Mouse (Mus musculus) liver, embryonic 14.5 days (tissue): ENCODE measurements at regions not wholly inside any gene's neighbourhood (a gene's known extent, or its start where the extent isn't known, plus 50 kb on each side); places are given as distances from the start of the nearest gene placed in this dataset.

ENCODE experiments used
- ATAC-seq: fragments of 200-750 bp; cut with Nextera tagmentation; 2 replicates; pipeline ENCODE4 v1.8.0; 2017; ENCODE audit warnings: moderate number of reproducible peaks, mild to moderate bottlenecking, moderate library complexity; ENCODE audit not compliant: insufficient read depth
- DNase-seq, 3 experiments: peaks; one replicate each; pipeline ENCODE4 v3.0.0-alpha.2; 2012 to 2013; ENCODE audit warnings: low read depth in 3 of 3, low spot score in 3 of 3
- H3K27ac ChIP-seq: fragments of 300-500 bp; sonication (generic); 2 replicates; pipeline ENCODE4 v1.5.1; 2014; ENCODE audit warnings: moderate library complexity, mild to moderate bottlenecking, control low read depth, inconsistent platforms
- H3K27me3 ChIP-seq: fragments of 300-500 bp; sonication (generic); 2 replicates; pipeline ENCODE4 v1.6.1; 2014; ENCODE audit warnings: mild to moderate bottlenecking, low read length, moderate library complexity; ENCODE audit not compliant: control insufficient read depth, insufficient read depth
- H3K36me3 ChIP-seq: fragments of 300-500 bp; sonication (generic); replicated peaks from 2 replicates; pipeline ENCODE4 v1.6.1; 2014; ENCODE audit warnings: low read depth; ENCODE audit not compliant: control insufficient read depth, insufficient read depth
- H3K4me1 ChIP-seq, 2 experiments: fragments of 200-500 bp in 1 of 2; fragments of 300-500 bp in 1 of 2; sonication (generic) in 1 of 2; replicated peaks; 2 replicates each; pipeline ENCODE4 v1.6.1; 2012 to 2014; ENCODE audit warnings: antibody characterized with exemption in 1 of 2, inconsistent platforms in 1 of 2, low read length in 1 of 2; ENCODE audit not compliant: control insufficient read depth in 2 of 2, insufficient read depth in 2 of 2
- H3K4me2 ChIP-seq: fragments of 300-500 bp; sonication (generic); 2 replicates; pipeline ENCODE4 v1.6.1; 2014; ENCODE audit warnings: low read depth, mild to moderate bottlenecking, control low read depth, moderate library complexity
- H3K4me3 ChIP-seq, 2 experiments: fragments of 200-500 bp in 1 of 2; fragments of 300-500 bp in 1 of 2; sonication (generic) in 1 of 2; 2 replicates each; pipeline ENCODE4 v1.5.1; 2012 to 2014; ENCODE audit warnings: low read depth in 2 of 2, low read length in 2 of 2, mild to moderate bottlenecking in 2 of 2, control low read depth in 1 of 2, inconsistent platforms in 1 of 2, moderate library complexity in 1 of 2; ENCODE audit not compliant: insufficient read depth in 1 of 2
- H3K9ac ChIP-seq: fragments of 300-500 bp; sonication (generic); replicated peaks from 2 replicates; pipeline ENCODE4 v1.6.1; 2014; ENCODE audit warnings: mild to moderate bottlenecking, control low read depth, moderate library complexity
- H3K9me3 ChIP-seq: fragments of 300-500 bp; sonication (generic); 2 replicates; pipeline ENCODE4 v1.6.1; 2016; ENCODE audit warnings: low read length, mixed read lengths; ENCODE audit not compliant: control insufficient read depth
- CTCF ChIP-seq: IDR thresholded peaks from 2 replicates; pipeline ENCODE4 v1.5.1; 2016; ENCODE audit warnings: antibody characterized with exemption, low read depth, control low read depth
- EP300 ChIP-seq: IDR thresholded peaks from 2 replicates; pipeline ENCODE4 v1.6.1; 2016; ENCODE audit warnings: antibody characterized with exemption, low read depth
- WGBS: fragments of 180-500 bp; shearing (Covaris S2); extraction: QIAGEN DNeasy Blood & Tissue Kit; methylation state at CpG from one replicate; pipeline ENCODE4 v1.1.7; 2014; ENCODE audit not compliant: insufficient replicate concordance; 5-methylcytosine and 5-hydroxymethylcytosine counted together

- H3K27ac ChIP-seq, result no peak overlapping the region
- no peaks in the 10 kb centered on the region for H3K4me1 ChIP-seq
- H3K9me3 ChIP-seq, result no peaks in the 10 kb centered on the region
- no peak overlapping the region for H3K4me2 ChIP-seq
- no peak overlapping the region for H3K9ac ChIP-seq
- 40% methylated on average over 8 of the region's 8 CpGs for WGBS
- DNase-seq, result peak; percentile 1 to 9 (median 2)
- ATAC-seq, result no peak
- H3K27me3 ChIP-seq, result no peaks in the 10 kb centered on the region
- H3K36me3 ChIP-seq, result no peaks in the 10 kb centered on the region
- TF ChIP-seq EP300 (no peak), CTCF (peak; percentile 53)
- no peak overlapping the region for H3K4me3 ChIP-seq
These were observed 203.8 kb upstream of the Chl1 start for GRCm38 (mm10) chr6:103306420-103307249.

DNA sequence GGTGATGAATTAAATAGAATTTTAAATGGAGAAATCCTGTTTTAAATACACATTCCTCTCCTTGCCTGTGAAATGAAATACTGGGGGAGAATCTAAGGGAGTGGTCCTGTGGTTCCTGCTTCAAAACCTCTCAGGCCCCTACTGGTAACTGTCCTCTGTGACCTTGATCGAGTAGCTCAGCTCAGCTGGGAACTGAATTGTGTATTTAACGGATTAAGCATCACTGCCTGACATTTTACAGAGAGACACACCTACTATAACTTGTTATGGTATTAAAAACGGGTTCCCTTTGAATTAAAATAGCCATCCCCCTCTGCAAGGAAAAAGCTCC lies 203.2 kb upstream of the Chl1 start:
- H3K36me3 ChIP-seq, result no peaks in the 10 kb centered on the region
- no peak for TF ChIP-seq CTCF
- TF ChIP-seq EP300, result no peak
- no peak overlapping the region for H3K4me2 ChIP-seq
- no peaks in the 10 kb centered on the region for H3K4me1 ChIP-seq
- ATAC-seq, result no peak
- H3K4me3 ChIP-seq, result no peak overlapping the region
- H3K9ac ChIP-seq, result no peak overlapping the region
- H3K9me3 ChIP-seq, result no peaks in the 10 kb centered on the region
- DNase-seq, result no peak
- H3K27me3 ChIP-seq, result no peaks in the 10 kb centered on the region
- WGBS, result 34% methylated on average over 3 of the region's 3 CpGs
- no peak overlapping the region for H3K27ac ChIP-seq

DNA sequence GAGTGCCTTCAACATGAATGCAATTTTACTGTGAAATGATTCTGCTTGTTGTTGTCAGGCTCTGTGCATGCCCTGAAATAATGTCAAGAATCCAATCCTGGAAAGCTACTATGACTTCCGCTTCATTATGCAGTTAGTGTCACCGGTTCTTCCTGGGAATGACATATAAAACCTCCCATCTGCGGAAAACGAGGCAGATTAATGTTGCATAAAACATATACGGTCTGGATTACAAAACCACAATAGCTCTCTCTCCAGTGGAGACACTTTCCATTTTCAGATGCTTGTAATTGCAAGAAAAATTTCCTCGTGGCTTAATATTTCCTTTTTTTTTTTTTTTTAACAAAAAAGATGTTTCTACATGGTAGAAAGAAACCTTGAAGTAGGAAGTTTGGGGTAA lies 198.2 kb upstream of the Chl1 start:
- Histone ChIP-seq H3K27me3 (no peaks in the 10 kb centered on the region), H3K9me3 (no peaks in the 10 kb centered on the region), H3K9ac (no peak overlapping the region), H3K4me3 (no peak overlapping the region), H3K4me2 (no peak overlapping the region), H3K4me1 (no peaks in the 10 kb centered on the region), H3K27ac (no peak overlapping the region), H3K36me3 (no peaks in the 10 kb centered on the region)
- TF ChIP-seq CTCF, result no peak
- no peak for TF ChIP-seq EP300
- DNase-seq (no peak), ATAC-seq (no peak)
- WGBS, result 62% methylated on average over 6 of the region's 6 CpGs

GRCm38 (mm10) chr6:103312935-103313334 lies 197.5 kb upstream of the Chl1 start:
- Histone ChIP-seq H3K9me3 (no peaks in the 10 kb centered on the region), H3K27ac (no peak overlapping the region)

GRCm38 (mm10) chr6:103318081-103318480 lies 192.3 kb upstream of the Chl1 start:
- Histone ChIP-seq H3K27me3 (no peaks in the 10 kb centered on the region), H3K9ac (no peak overlapping the region), H3K36me3 (no peaks in the 10 kb centered on the region), H3K4me1 (no peaks in the 10 kb centered on the region), H3K9me3 (no peaks in the 10 kb centered on the region), H3K4me2 (no peak overlapping the region), H3K27ac (no peak overlapping the region), H3K4me3 (no peak overlapping the region)
- ATAC-seq, result no peak
- DNase-seq, result no peak
- 61% methylated on average over 6 of the region's 6 CpGs for WGBS
- no peak for TF ChIP-seq EP300
- no peak for TF ChIP-seq CTCF

More at GRCm38 (mm10) chr6:103312935-103313334, 197.5 kb upstream of the Chl1 start:
- H3K4me1 ChIP-seq, result no peaks in the 10 kb centered on the region
- no peak for TF ChIP-seq EP300
- no peak overlapping the region for H3K9ac ChIP-seq
- 70% methylated on average over 5 of the region's 5 CpGs for WGBS
- no peaks in the 10 kb centered on the region for H3K27me3 ChIP-seq
- no peaks in the 10 kb centered on the region for H3K36me3 ChIP-seq
- no peak overlapping the region for H3K4me3 ChIP-seq
- DNase-seq (no peak), ATAC-seq (no peak)
- H3K4me2 ChIP-seq, result no peak overlapping the region
